Mouse (Mus musculus): ENCODE data around the gene Zfp451. TPM values are rescaled to one million over a fixed set of nuclear protein-coding genes. Genes with fewer than 3 reads are reported as not detected.

The Zfp451 gene
- total and polyA plus RNA-seq, 3 experiments, result 15.8 to 281 (median 20.6) TPM

DNA sequence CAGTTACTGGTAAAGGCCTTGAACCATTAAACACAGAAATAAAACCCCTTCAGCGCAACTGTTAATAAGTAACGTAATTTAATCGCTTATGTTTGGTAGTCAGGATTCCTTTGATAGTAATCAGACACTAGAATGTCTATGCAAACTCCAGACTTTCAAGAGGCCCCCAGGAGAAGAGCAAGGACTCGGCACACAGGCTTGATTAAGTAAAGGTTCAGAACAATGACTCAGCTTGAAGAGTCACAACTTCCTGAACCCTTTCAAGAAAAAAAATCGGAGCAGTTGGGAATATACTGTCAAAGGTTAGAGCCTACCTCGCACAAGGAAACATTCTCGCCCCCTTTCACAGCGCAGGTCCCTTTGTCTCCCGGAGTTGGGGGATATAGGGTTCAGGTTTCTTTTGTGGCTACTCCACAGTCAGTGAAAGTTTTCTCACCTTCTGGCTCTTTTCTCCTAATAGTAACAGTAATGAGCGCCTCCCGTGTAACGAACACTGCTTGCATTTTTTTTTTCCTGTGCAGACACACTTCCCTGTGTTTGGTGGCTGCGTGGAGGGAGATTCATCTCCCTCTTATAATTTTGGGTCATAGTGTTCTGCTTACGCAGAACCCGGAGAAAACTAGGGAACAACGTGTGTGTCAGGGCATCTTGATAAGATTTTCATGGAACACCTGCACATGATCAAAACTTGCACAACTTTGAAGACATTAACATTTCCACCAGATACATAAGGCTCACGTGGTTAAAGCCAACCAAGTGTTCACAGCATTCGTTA is 58.0 kb downstream of the Zfp451 start (continued):
- TF ChIP-seq POLR2AphosphoS5 (IDR thresholded peaks at IDR 0.05; ENCODE audit: borderline replicate concordance, low read depth, low read length) (no peak), USF1 (IDR thresholded peaks at IDR 0.05; ENCODE audit: low read depth, low read length) (peak; percentile 67), RAD21 (IDR thresholded peaks at IDR 0.05; ENCODE audit: low read depth, low read length) (no peak)

DNA sequence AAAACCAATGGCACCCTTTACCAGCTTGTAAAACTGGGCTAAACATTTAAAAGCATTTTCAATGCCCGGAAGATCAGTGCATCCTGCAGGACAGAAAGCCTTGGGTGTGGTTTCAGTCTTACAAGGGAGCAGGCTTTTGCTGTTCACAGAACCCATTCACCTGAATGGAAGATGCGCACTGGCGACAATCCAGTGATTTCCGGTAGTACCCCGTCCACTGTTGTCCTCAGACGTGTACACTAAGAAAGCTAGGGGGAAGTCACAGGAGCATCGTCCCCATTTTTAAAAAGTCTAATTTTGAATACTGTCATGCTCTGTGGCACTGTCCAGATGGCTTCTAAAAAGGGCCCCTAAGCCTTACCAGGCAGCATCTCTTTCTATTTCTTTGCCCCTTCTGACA is 58.6 kb downstream of the Zfp451 start:
- Histone ChIP-seq H3K27ac (ENCODE audit: control insufficient read depth, low read depth, low read length) (peak overlapping the region; percentile 75), H3K27me3 (ENCODE audit: control insufficient read depth in 1 of 2, insufficient read depth in 2 of 2, low read length in 2 of 2) (no peaks in the 10 kb centered on the region), H3K4me1 (ENCODE audit: control insufficient read depth in 1 of 2, insufficient read depth in 2 of 2, low read length in 2 of 2) (peaks cover 7 to 19% of the 10 kb centered on the region in 2 experiments), H3K36me3 (ENCODE audit: control insufficient read depth in 1 of 2, insufficient read depth in 2 of 2, low read length in 2 of 2) (peaks cover 2 to 24% of the 10 kb centered on the region in 2 experiments), H3K4me3 (ENCODE audit: control insufficient read depth in 1 of 2, insufficient read depth in 1 of 2, low read depth in 2 of 2, low read length in 2 of 2) (peak overlapping the region; percentile 77 to 78), H3K9ac (ENCODE audit: control insufficient read depth, low read depth, low read length, poor library complexity, severe bottlenecking) (peak overlapping the region; percentile 87), H3K9me3 (replicated peaks; ENCODE audit: insufficient read depth, low read length) (no peaks in the 10 kb centered on the region), H3K79me2 (ENCODE audit: control insufficient read depth, insufficient read depth, low read length, poor library complexity) (peaks cover 57% of the 10 kb centered on the region)
- peak; percentile 21; the same call in 1 of the 2 replicates for TF ChIP-seq HCFC1 (IDR thresholded peaks at IDR 0.05; ENCODE audit: low read depth, low read length)
- no peak for TF ChIP-seq BHLHE40 (IDR thresholded peaks at IDR 0.05; ENCODE audit: borderline replicate concordance, low read depth, low read length)
- TF ChIP-seq MAZ (IDR thresholded peaks at IDR 0.05; ENCODE audit: low read depth, low read length), result no peak
- DNase-seq (ENCODE audit: low read depth, low spot score), result peak; percentile 79

DNA sequence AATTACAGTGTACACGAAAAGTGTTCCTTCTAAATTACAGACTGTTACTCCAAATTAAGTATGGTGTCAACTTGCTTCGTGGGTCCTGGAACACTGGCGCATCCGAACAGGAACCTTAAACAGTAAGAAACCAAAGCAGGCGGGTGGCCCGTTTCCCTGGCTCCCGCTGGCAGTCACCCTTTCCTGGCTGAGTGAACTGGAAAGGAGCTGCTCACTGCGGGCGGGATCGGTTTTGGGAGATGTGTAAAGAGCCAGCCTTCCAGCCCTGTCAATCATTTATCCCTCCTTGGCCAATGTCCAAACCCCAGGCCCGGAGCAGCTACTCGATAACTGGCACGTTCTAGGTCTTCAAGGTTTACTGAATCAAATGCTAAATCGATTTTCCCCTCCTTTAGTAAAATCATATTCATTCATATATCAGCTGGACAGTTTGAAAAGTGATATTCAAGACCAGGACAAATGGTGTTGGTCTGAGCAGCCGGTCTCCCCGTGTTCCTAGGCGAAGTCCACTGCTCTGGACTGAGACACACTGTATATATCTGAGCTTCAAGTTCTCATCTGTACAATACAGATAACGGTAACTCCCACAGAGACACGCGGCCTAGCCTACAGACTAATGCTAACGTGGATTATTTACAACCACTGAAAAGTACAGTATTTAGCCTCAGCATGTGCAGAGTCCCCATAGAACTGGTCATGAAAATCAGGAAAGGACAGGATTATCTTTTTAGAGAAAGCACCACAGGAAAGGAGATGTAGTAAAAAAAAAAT is 59.2 kb downstream of the Zfp451 start:
- Histone ChIP-seq H3K9ac (ENCODE audit: control insufficient read depth, low read depth, low read length, poor library complexity, severe bottlenecking) (peak overlapping the region; percentile 87), H3K4me1 (ENCODE audit: control insufficient read depth in 1 of 2, insufficient read depth in 2 of 2, low read length in 2 of 2) (peaks cover 7 to 19% of the 10 kb centered on the region in 2 experiments), H3K36me3 (ENCODE audit: control insufficient read depth in 1 of 2, insufficient read depth in 2 of 2, low read length in 2 of 2) (peaks cover 2 to 24% of the 10 kb centered on the region in 2 experiments), H3K79me2 (ENCODE audit: control insufficient read depth, insufficient read depth, low read length, poor library complexity) (peaks cover 57% of the 10 kb centered on the region), H3K27ac (ENCODE audit: control insufficient read depth, low read depth, low read length) (peak overlapping the region; percentile 14; the same call in 1 of the 2 replicates), H3K4me3 (ENCODE audit: control insufficient read depth in 1 of 2, insufficient read depth in 1 of 2, low read depth in 2 of 2, low read length in 2 of 2) (peak overlapping the region; percentile 30 to 77; a peak in 3 of 4 replicates), H3K9me3 (replicated peaks; ENCODE audit: insufficient read depth, low read length) (no peaks in the 10 kb centered on the region), H3K27me3 (ENCODE audit: control insufficient read depth in 1 of 2, insufficient read depth in 2 of 2, low read length in 2 of 2) (no peaks in the 10 kb centered on the region)
- DNase-seq (ENCODE audit: low read depth, low spot score), result peak; percentile 64
- TF ChIP-seq EP300 (IDR thresholded peaks at IDR 0.05; ENCODE audit: low read depth in 1 of 2, low read length in 2 of 2) (peak; percentile 49 to 63), MXI1 (IDR thresholded peaks at IDR 0.05; ENCODE audit: low read depth, low read length) (peak; percentile 72), NRF1 (IDR thresholded peaks at IDR 0.05; ENCODE audit: insufficient read depth, low read depth, low read length, poor library complexity, severe bottlenecking) (no peak), MAFK (IDR thresholded peaks at IDR 0.05; ENCODE audit: borderline replicate concordance, low read depth, low read length) (no peak), JUND (IDR thresholded peaks at IDR 0.05; ENCODE audit: low read depth, low read length) (no peak), MAX (IDR thresholded peaks at IDR 0.05; ENCODE audit: low read length) (peak; percentile 61), TAL1 (IDR thresholded peaks at IDR 0.05; ENCODE audit: low read length) (peak; percentile 61), ZMIZ1 (IDR thresholded peaks at IDR 0.05; ENCODE audit: low read depth, low read length) (no peak), POLR2AphosphoS2 (IDR thresholded peaks at IDR 0.05; ENCODE audit: low read length) (no peak), MYC (IDR thresholded peaks at IDR 0.05; ENCODE audit: low read depth, low read length) (peak; percentile 78; the same call in 1 of the 2 replicates), RCOR1 (IDR thresholded peaks at IDR 0.05; ENCODE audit: low read depth, low read length) (no peak), E2F4 (IDR thresholded peaks at IDR 0.05; ENCODE audit: borderline replicate concordance, low read depth, low read length) (no peak), ZKSCAN1 (IDR thresholded peaks at IDR 0.05; ENCODE audit: low read depth, low read length) (no peak), GATA1 (IDR thresholded peaks at IDR 0.05; ENCODE audit: low read depth, low read length) (peak; percentile 75), CHD1 (IDR thresholded peaks at IDR 0.05; ENCODE audit: low read depth, low read length) (no peak), TCF12 (IDR thresholded peaks at IDR 0.05; ENCODE audit: low read depth, low read length) (peak; percentile 68; the same call in 1 of the 2 replicates)
